Mouse (Mus musculus): ENCODE data around the gene Nr4a1. TPM values are rescaled to one million over a fixed set of nuclear protein-coding genes. Genes with fewer than 3 reads are reported as not detected.

Gene Nr4a1
- polyA plus RNA-seq, 1 experiment: 50.3 TPM

DNA sequence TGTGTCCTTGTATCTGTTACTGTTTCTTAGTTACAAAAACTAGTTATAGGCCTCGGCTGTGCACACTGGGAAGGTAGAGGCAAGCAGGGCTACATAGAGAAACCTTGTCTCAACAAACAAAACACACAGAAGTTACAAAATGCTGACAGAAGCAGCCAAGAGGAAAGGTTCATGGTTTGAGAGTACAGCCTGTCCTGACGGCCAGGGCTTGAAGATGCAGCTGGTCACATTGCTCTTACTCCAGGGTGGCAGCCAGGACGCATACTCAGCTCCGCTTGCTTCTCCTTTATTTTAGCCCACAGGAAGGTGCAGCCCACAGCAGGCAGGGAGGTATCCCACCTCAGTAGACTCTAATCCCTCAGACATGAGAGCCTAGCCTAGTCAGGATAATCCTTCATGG lies 38.0 kb upstream of the Nr4a1 start:
- Histone ChIP-seq H3K4me1 (ENCODE audit: control insufficient read depth, insufficient read depth, insufficient read length) (no peaks in the 10 kb centered on the region), H3K27ac (ENCODE audit: insufficient read depth, low read length) (no peak overlapping the region), H3K27me3 (ENCODE audit: control insufficient read depth, insufficient read depth, low read length) (no peaks in the 10 kb centered on the region), H3K36me3 (ENCODE audit: control insufficient read depth, insufficient read depth, low read length) (peaks cover 8% of the 10 kb centered on the region), H3K4me3 (ENCODE audit: extremely low read depth, insufficient read depth, insufficient read length) (no peak overlapping the region)
- DNase-seq (ENCODE audit: low read depth in 1 of 2, low spot score in 2 of 2): no peak
- 88% methylated on average over 4 of the region's 4 CpGs for WGBS
- TF ChIP-seq CTCF (IDR thresholded peaks at IDR 0.05; ENCODE audit: extremely low read depth, insufficient read depth, insufficient read length, insufficient replicate concordance): no peak
- no peak for TF ChIP-seq POLR2A (IDR thresholded peaks at IDR 0.05; ENCODE audit: low read depth, low read length)

DNA sequence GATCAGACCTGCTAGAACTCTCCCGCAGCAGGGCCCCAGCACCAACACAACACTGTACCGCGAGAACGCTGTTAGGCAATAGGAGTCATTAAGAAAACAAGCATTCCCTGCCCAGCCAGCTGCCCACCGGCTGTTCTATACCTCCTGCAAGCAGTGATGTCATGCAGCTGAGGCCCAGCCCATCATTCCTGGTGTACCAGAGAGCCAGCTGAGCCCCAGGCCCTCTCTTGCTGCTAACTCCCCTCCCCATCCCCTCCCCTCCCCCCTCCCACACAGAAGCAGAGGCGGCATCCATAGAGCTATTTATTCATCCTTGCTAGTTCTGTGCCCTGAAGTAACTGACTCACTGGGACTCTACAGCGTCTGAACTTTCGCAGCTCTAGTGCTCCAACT lies 33.2 kb upstream of the Nr4a1 start:
- 59% methylated on average over 8 of the region's 8 CpGs for WGBS
- peaks cover 2% of the 10 kb centered on the region; the same call in 1 of the 2 replicates for H3K27me3 ChIP-seq (ENCODE audit: control insufficient read depth, insufficient read depth, low read length)
- no peak overlapping the region for H3K27ac ChIP-seq (ENCODE audit: insufficient read depth, low read length)
- no peak overlapping the region for H3K4me3 ChIP-seq (ENCODE audit: extremely low read depth, insufficient read depth, insufficient read length)
- no peak for TF ChIP-seq POLR2A (IDR thresholded peaks at IDR 0.05; ENCODE audit: low read depth, low read length)
- TF ChIP-seq CTCF (IDR thresholded peaks at IDR 0.05; ENCODE audit: extremely low read depth, insufficient read depth, insufficient read length, insufficient replicate concordance): no peak
- peaks cover 16% of the 10 kb centered on the region; the same call in 1 of the 2 replicates for H3K4me1 ChIP-seq (ENCODE audit: control insufficient read depth, insufficient read depth, insufficient read length)
- H3K36me3 ChIP-seq (ENCODE audit: control insufficient read depth, insufficient read depth, low read length): no peaks in the 10 kb centered on the region
- no peak for DNase-seq (ENCODE audit: low read depth in 1 of 2, low spot score in 2 of 2)

- WGBS: 18% methylated on average over 14 of the region's 14 CpGs
- no peak overlapping the region for H3K4me3 ChIP-seq (ENCODE audit: extremely low read depth, insufficient read depth, insufficient read length)
- H3K27ac ChIP-seq (ENCODE audit: insufficient read depth, low read length): no peak overlapping the region
- peak; percentile 64; the same call in 1 of the 2 replicates for TF ChIP-seq CTCF (IDR thresholded peaks at IDR 0.05; ENCODE audit: extremely low read depth, insufficient read depth, insufficient read length, insufficient replicate concordance)
- TF ChIP-seq POLR2A (IDR thresholded peaks at IDR 0.05; ENCODE audit: low read depth, low read length): no peak
- peaks cover 2% of the 10 kb centered on the region; the same call in 1 of the 2 replicates for H3K27me3 ChIP-seq (ENCODE audit: control insufficient read depth, insufficient read depth, low read length)
- H3K36me3 ChIP-seq (ENCODE audit: control insufficient read depth, insufficient read depth, low read length): no peaks in the 10 kb centered on the region
- DNase-seq (ENCODE audit: low read depth in 1 of 2, low spot score in 2 of 2): peak in 1 of 2 experiments; percentile 66
- H3K4me1 ChIP-seq (ENCODE audit: control insufficient read depth, insufficient read depth, insufficient read length): peaks cover 16% of the 10 kb centered on the region; the same call in 1 of the 2 replicates
Observed at GRCm38 (mm10) chr15:101221298-101222104, 32.6 kb upstream of the Nr4a1 start.

DNA sequence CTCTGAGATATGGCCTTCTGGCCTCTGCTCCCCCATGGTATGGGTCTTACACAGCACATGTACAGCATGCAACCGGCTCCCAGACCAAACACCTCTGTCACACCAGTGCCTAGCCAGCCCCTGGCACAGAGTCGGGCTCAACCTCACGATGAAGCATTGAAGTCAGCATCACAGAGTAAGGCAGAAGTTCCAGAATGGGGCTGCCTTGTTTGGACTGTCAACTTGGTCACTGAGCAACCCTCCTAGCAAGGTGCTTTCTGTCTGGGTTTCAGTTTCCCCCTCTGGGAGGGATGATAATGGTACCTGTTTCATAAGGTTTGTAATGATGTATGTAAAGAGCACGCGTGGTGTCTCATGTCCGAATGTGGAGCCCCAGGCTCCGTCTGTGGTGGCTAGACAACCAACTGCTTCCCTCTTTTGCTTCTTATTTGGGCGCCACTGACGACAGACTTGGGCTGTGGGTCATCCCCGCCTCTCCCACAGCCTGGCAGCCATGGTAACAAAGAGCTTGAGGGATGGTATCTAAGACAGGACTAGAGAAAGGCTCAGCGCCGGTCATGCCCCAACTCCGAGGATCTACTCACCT lies 31.1 kb upstream of the Nr4a1 start:
- WGBS: 29% methylated on average over 13 of the region's 13 CpGs
- no peak for TF ChIP-seq CTCF (IDR thresholded peaks at IDR 0.05; ENCODE audit: extremely low read depth, insufficient read depth, insufficient read length, insufficient replicate concordance)
- TF ChIP-seq POLR2A (IDR thresholded peaks at IDR 0.05; ENCODE audit: low read depth, low read length): no peak
- no peak overlapping the region for H3K27ac ChIP-seq (ENCODE audit: insufficient read depth, low read length)
- no peak for DNase-seq (ENCODE audit: low read depth in 1 of 2, low spot score in 2 of 2)
- H3K4me3 ChIP-seq (ENCODE audit: extremely low read depth, insufficient read depth, insufficient read length): no peak overlapping the region
- peaks cover 2% of the 10 kb centered on the region; the same call in 1 of the 2 replicates for H3K27me3 ChIP-seq (ENCODE audit: control insufficient read depth, insufficient read depth, low read length)
- H3K36me3 ChIP-seq (ENCODE audit: control insufficient read depth, insufficient read depth, low read length): no peaks in the 10 kb centered on the region
- H3K4me1 ChIP-seq (ENCODE audit: control insufficient read depth, insufficient read depth, insufficient read length): peaks cover 16% of the 10 kb centered on the region; the same call in 1 of the 2 replicates

GRCm38 (mm10) chr15:101223596-101223995 lies 30.5 kb upstream of the Nr4a1 start:
- Histone ChIP-seq H3K36me3 (ENCODE audit: control insufficient read depth, insufficient read depth, low read length) (no peaks in the 10 kb centered on the region; the same call in 1 of the 2 replicates), H3K27ac (ENCODE audit: insufficient read depth, low read length) (no peak overlapping the region), H3K4me1 (ENCODE audit: control insufficient read depth, insufficient read depth, insufficient read length) (peaks cover 16% of the 10 kb centered on the region; the same call in 1 of the 2 replicates), H3K27me3 (ENCODE audit: control insufficient read depth, insufficient read depth, low read length) (peaks cover 2% of the 10 kb centered on the region; the same call in 1 of the 2 replicates), H3K4me3 (ENCODE audit: extremely low read depth, insufficient read depth, insufficient read length) (peak overlapping the region; percentile 76; the same call in 1 of the 2 replicates)
- 3% methylated on average over 5 of the region's 5 CpGs for WGBS
- DNase-seq (ENCODE audit: low read depth in 1 of 2, low spot score in 2 of 2): no peak
- TF ChIP-seq POLR2A (IDR thresholded peaks at IDR 0.05; ENCODE audit: low read depth, low read length): no peak
- TF ChIP-seq CTCF (IDR thresholded peaks at IDR 0.05; ENCODE audit: extremely low read depth, insufficient read depth, insufficient read length, insufficient replicate concordance): no peak

DNA sequence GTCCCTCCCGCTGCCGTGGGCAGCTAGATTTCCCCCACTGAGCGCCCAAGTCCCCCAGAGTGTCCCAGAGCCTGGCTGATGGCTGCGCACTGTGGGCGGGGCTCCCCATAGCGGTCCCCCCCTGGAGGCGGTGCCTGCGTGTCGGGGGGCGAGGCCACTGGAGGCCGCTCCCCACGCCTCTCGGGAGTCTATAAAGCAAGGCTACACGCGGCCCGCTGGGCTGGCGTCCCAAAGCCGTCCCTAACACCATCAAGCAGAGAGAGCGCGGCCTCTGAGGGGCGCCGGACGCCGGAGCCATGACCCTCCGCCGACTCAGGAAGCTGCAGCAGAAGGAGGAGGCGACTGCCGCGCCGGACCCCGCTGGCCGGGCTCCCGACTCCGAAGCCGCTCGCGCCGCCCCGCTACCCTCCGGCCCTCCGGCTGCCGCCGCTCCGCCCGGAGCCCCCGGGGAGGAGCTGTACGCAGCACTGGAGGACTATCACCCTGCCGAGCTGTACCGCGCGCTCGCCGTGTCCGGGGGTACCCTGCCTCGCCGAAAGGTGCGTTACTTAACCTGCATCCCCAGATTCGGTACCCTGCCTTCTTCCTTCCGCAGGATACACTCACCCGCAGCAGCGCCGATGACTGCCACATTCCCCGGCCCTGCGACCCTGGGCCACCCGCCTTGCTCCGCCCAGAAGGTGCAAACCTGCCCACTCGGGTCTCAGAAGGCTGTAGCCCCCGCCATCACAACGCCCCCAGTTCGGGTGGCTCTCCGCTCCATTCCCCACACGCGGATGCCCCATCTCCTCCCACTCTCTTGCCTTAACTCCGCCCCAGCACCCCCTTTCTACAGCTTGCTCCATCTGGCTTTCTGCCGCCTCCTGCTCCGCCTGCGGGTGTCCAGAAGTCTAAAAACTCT lies 29.8 kb upstream of the Nr4a1 start, which contains the start of gene Grasp:
Grasp (plus strand) TSS at position 183 of the 901 bp plus-strand sequence.
- WGBS: 1% methylated on average over 75 of the region's 77 CpGs
- H3K27me3 ChIP-seq (ENCODE audit: control insufficient read depth, insufficient read depth, low read length): peaks cover 2% of the 10 kb centered on the region; the same call in 1 of the 2 replicates
- peak within 1 kb of the TSS; percentile 76 for H3K4me3 ChIP-seq (ENCODE audit: extremely low read depth, insufficient read depth, insufficient read length)
- H3K36me3 ChIP-seq (ENCODE audit: control insufficient read depth, insufficient read depth, low read length): no peaks in the 10 kb centered on the region; the same call in 1 of the 2 replicates
- H3K4me1 ChIP-seq (ENCODE audit: control insufficient read depth, insufficient read depth, insufficient read length): peaks cover 16% of the 10 kb centered on the region; the same call in 1 of the 2 replicates
- H3K27ac ChIP-seq (ENCODE audit: insufficient read depth, low read length): peak within 1 kb of the TSS; percentile 12; the same call in 1 of the 2 replicates
- peak; percentile 67 for TF ChIP-seq POLR2A (IDR thresholded peaks at IDR 0.05; ENCODE audit: low read depth, low read length)
- TF ChIP-seq CTCF (IDR thresholded peaks at IDR 0.05; ENCODE audit: extremely low read depth, insufficient read depth, insufficient read length, insufficient replicate concordance): no peak
- peak; percentile 59 to 79 for DNase-seq (ENCODE audit: low read depth in 1 of 2, low spot score in 2 of 2)
